Mouse (Mus musculus) neural tube, embryonic 10.5 days (tissue): ENCODE results near the gene Polrmt.

Experiments
- DNase-seq: peaks from one replicate; pipeline ENCODE4 v3.0.0-alpha.2; 2017; ENCODE audit warnings: low spot score; ENCODE audit errors: extremely low spot score

The Polrmt gene

DNA sequence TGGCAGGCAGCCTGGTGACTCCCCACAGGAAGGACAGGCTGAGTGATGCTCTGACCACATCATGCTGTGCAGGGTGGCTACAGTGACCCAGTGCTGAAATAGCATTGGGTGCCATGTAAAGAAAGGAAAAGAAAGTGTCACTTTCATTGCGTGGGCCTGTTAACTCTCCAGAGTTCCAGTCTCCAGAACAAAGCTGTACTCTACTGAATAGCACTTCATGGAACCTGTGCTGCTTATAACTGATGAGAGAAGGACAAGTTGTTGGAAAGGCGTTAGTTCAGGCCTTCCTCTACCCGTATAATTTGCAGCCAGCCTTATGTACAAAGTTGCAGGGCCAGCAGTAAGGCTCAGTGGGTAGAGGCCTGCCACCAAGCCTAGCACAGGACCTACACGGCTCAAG is 57.7 kb downstream of the Polrmt start, which contains the start of gene Gzmm:
TSS of gene Gzmm (plus strand) at position 301 of the 400 bp plus-strand sequence.
- no peak for DNase-seq

GRCm38 (mm10) chr10:79687513-79687912 is 58.9 kb downstream of the Polrmt start:
- no peak for DNase-seq

DNA sequence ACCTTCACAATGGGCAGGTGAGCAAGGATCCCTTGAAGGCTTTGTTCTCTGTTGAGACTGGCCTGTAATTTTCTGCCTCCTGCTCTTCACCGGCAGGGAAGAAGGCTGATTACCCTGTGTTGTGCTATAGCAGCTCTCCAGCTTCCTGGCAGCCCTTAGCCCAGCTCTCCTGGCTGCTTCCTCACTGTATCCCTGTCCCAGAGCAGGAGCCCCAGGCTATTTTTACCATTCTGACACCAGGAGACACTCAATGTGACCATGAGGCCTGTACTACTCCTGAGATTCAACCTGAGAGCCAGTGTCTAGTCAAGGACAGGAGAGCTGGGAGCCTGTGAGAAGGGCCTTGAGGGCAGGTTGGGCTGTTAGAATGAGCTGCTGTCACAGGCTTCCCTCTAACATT is 59.7 kb downstream of the Polrmt start:
- no peak for DNase-seq

GRCm38 (mm10) chr10:79686219-79686618 is 60.2 kb downstream of the Polrmt start:
- DNase-seq = no peak
